Mouse (Mus musculus): ENCODE results near the gene Fkbp1a. TPM values are rescaled to one million over a fixed set of nuclear protein-coding genes. Genes with fewer than 3 reads are reported as not detected.

Fkbp1a gene
- total and polyA plus RNA-seq, 2 experiments from 2014 or later: 72.5 to 454 TPM

DNA sequence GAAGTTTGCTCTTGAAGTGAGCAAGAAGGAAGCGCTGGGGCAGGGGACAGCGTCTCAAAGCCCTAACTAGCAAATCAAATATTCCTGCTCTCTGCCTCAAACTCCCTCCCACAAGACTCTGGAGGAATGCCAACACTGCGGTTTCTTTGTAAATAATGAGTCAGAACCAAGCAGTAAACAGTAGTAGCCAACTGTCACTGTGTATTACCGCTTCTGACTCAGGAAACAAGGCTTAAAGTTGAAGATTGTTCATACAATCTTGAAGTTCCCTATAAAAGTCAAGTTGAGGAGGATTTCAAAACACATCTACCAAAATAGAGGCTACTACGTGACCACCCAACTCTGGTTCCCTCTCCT, 5.7 kb upstream of the Fkbp1a start:
- H3K9ac ChIP-seq (replicated peaks; ENCODE audit: low read depth, low read length): no peak overlapping the region
- H3K27me3 ChIP-seq (ENCODE audit: control insufficient read depth, insufficient read depth, low read length): no peaks in the 10 kb centered on the region
- H3K36me3 ChIP-seq (replicated peaks; ENCODE audit: control insufficient read depth, insufficient read depth, low read length): no peaks in the 10 kb centered on the region
- 44% methylated on average over 5 of the region's 5 CpGs for WGBS
- H3K4me1 ChIP-seq (ENCODE audit: control insufficient read depth, insufficient read depth): peaks cover 3% of the 10 kb centered on the region
- peak overlapping the region; percentile 77 for H3K27ac ChIP-seq (ENCODE audit: low read depth)
- no peak for DNase-seq (ENCODE audit: low spot score)
- H3K4me3 ChIP-seq (ENCODE audit: low read depth, low read length): no peak overlapping the region
- H3K9me3 ChIP-seq (replicated peaks; ENCODE audit: control insufficient read depth, low read length): no peaks in the 10 kb centered on the region
- H3K4me2 ChIP-seq (ENCODE audit: low read depth, low read length): no peak overlapping the region
- no peak for TF ChIP-seq EP300 (IDR thresholded peaks at IDR 0.05; ENCODE audit: low read depth)
- no peak for TF ChIP-seq CTCF (IDR thresholded peaks at IDR 0.05; ENCODE audit: low read depth)
- 0 out of 2 replicates have a peak, but pooled peaks have one; percentile 33 for ATAC-seq (ENCODE audit: insufficient read depth, low read depth)

DNA sequence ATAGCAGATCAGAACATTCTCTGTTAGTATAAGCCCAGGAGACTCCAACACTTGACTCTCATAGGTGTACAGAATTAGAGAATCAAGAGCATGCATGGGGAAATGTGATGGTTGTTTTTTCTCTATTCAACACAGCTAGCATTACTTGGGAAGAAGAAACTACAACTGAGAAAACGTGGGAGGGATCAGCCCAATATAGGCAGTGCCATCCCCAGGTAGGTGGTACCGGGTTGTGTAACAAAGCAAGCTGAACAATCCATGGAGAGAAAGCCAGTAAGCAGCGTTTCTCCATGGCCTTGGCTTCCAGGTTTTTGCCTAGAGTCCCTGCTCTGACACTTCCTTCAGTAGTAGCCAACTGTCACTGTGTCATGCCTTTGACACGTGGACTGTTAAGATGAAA, 3.6 kb upstream of the Fkbp1a start:
- Histone ChIP-seq H3K27ac (ENCODE audit: low read depth) (no peak overlapping the region), H3K36me3 (replicated peaks; ENCODE audit: control insufficient read depth, insufficient read depth, low read length) (no peaks in the 10 kb centered on the region), H3K27me3 (ENCODE audit: control insufficient read depth, insufficient read depth, low read length) (no peaks in the 10 kb centered on the region), H3K4me1 (ENCODE audit: control insufficient read depth, insufficient read depth) (peaks cover 10% of the 10 kb centered on the region), H3K4me3 (ENCODE audit: low read depth, low read length) (no peak overlapping the region), H3K9me3 (replicated peaks; ENCODE audit: control insufficient read depth, low read length) (no peaks in the 10 kb centered on the region), H3K9ac (replicated peaks; ENCODE audit: low read depth, low read length) (no peak overlapping the region), H3K4me2 (ENCODE audit: low read depth, low read length) (no peak overlapping the region)
- no peak for TF ChIP-seq EP300 (IDR thresholded peaks at IDR 0.05; ENCODE audit: low read depth)
- no peak for TF ChIP-seq CTCF (IDR thresholded peaks at IDR 0.05; ENCODE audit: low read depth)
- WGBS: 59% methylated on average over 4 of the region's 4 CpGs
- no peak for ATAC-seq (ENCODE audit: insufficient read depth, low read depth)
- DNase-seq (ENCODE audit: low spot score): no peak

DNA sequence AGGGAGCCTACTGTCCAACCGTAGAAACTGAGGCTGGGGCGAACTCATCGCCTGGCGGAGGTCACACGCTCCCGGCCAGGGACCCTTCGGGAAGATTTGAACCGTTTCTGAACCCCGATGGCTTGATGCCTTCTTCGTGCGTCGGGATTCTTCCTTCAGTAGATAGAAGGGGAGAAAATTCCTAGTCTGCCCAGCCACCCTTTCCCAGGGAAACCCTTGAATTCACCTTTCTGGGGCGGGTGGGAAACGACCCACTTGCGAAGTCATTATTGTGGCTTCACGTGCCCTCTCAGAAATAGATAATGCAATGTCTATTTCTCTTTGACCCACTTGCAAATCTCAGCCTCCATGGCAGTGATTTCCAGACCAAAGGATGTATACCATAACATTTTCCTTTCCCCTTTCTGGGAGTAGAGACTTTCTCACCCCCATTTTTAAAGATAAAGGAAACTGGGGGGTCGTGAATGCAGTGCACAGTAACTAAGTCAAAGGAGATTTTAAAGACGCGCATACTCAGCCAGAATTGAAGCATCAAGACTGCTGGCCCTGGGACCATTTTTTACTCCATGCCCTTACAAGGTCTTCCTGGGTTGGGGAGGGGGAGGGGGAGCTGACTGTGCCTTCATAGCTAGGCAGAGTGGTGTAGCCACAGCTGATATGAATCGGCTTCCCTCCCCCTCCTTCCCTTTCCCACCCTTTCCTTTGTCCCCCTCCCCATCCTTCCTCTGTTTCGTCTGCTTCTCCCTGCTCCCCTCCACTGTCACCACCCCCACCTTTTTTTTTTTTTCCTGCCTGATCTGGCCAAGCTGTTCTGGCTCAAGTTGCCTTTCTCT, 996 bp downstream of the Fkbp1a start:
- H3K27ac ChIP-seq (ENCODE audit: low read depth): peak overlapping the region; percentile 95
- H3K27me3 ChIP-seq (ENCODE audit: control insufficient read depth, insufficient read depth, low read length): no peaks in the 10 kb centered on the region
- ATAC-seq (ENCODE audit: insufficient read depth, low read depth): peak; percentile 14
- H3K4me1 ChIP-seq (ENCODE audit: control insufficient read depth, insufficient read depth): peaks cover 26% of the 10 kb centered on the region
- peak; percentile 57 for DNase-seq (ENCODE audit: low spot score)
- under 1% methylated on average over 21 of the region's 21 CpGs for WGBS
- H3K4me2 ChIP-seq (ENCODE audit: low read depth, low read length): peak overlapping the region; percentile 67
- peaks cover 31% of the 10 kb centered on the region for H3K36me3 ChIP-seq (replicated peaks; ENCODE audit: control insufficient read depth, insufficient read depth, low read length)
- TF ChIP-seq EP300 (IDR thresholded peaks at IDR 0.05; ENCODE audit: low read depth): peak; percentile 77; the same call in 1 of the 2 replicates
- TF ChIP-seq CTCF (IDR thresholded peaks at IDR 0.05; ENCODE audit: low read depth): no peak
- no peaks in the 10 kb centered on the region for H3K9me3 ChIP-seq (replicated peaks; ENCODE audit: control insufficient read depth, low read length)
- H3K9ac ChIP-seq (replicated peaks; ENCODE audit: low read depth, low read length): peak overlapping the region; percentile 85
- peak overlapping the region; percentile 80 for H3K4me3 ChIP-seq (ENCODE audit: low read depth, low read length)

DNA sequence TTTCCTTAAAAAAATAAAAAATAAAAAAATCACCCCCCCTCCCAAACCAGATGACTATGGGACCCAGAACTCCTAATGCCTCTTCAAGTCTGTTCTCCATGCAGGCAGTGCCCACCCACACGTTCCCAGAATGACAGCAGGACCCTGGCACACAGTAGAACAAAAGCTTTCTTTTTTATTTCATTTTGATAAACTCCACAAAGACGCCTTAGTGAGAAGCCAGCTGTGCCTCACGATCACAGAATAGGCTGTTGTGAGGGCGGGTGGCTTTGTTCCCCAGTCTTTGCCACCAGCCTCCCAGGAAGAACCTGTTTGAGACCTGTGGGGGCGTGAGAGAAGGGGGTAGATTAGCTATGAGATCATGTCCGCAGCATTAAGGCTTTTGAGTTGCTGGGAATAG, 2.4 kb downstream of the Fkbp1a start:
- Histone ChIP-seq H3K36me3 (replicated peaks; ENCODE audit: control insufficient read depth, insufficient read depth, low read length) (peaks cover 36% of the 10 kb centered on the region), H3K4me1 (ENCODE audit: control insufficient read depth, insufficient read depth) (peaks cover 36% of the 10 kb centered on the region), H3K9me3 (replicated peaks; ENCODE audit: control insufficient read depth, low read length) (no peaks in the 10 kb centered on the region), H3K9ac (replicated peaks; ENCODE audit: low read depth, low read length) (0 out of 2 replicates have a peak overlapping the region, but pooled peaks have one; percentile 12), H3K27ac (ENCODE audit: low read depth) (peak overlapping the region; percentile 33), H3K27me3 (ENCODE audit: control insufficient read depth, insufficient read depth, low read length) (no peaks in the 10 kb centered on the region), H3K4me3 (ENCODE audit: low read depth, low read length) (peak overlapping the region; percentile 80), H3K4me2 (ENCODE audit: low read depth, low read length) (peak overlapping the region; percentile 67)
- ATAC-seq (ENCODE audit: insufficient read depth, low read depth) (no peak), DNase-seq (ENCODE audit: low spot score) (no peak)
- no peak for TF ChIP-seq CTCF (IDR thresholded peaks at IDR 0.05; ENCODE audit: low read depth)
- no peak for TF ChIP-seq EP300 (IDR thresholded peaks at IDR 0.05; ENCODE audit: low read depth)
- WGBS: 38% methylated on average over 6 of the region's 6 CpGs

DNA sequence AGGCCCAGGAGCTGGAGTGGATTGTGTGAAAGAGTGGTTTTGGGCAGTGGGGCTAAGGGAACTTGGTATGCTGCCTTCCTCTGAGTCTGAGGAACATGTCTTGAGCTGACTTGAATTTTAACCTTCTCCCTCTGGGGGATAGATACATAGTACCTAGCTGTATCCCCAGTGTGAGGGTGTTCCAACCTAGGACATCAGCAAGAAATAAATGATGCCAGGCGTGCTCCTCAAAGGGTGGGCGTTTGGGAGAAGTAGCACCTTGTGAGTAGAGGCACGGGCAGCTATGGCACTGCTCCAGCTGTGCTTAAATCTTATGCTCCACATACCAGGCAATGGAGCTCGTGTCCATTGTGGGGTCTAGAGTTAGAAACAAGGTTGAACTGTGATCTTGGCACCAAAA, 4.3 kb downstream of the Fkbp1a start:
- Histone ChIP-seq H3K4me3 (ENCODE audit: low read depth, low read length) (peak overlapping the region; percentile 8; the same call in 1 of the 2 replicates), H3K9me3 (replicated peaks; ENCODE audit: control insufficient read depth, low read length) (no peaks in the 10 kb centered on the region), H3K27me3 (ENCODE audit: control insufficient read depth, insufficient read depth, low read length) (no peaks in the 10 kb centered on the region), H3K27ac (ENCODE audit: low read depth) (no peak overlapping the region), H3K9ac (replicated peaks; ENCODE audit: low read depth, low read length) (no peak overlapping the region), H3K36me3 (replicated peaks; ENCODE audit: control insufficient read depth, insufficient read depth, low read length) (peaks cover 54% of the 10 kb centered on the region), H3K4me1 (ENCODE audit: control insufficient read depth, insufficient read depth) (peaks cover 47% of the 10 kb centered on the region), H3K4me2 (ENCODE audit: low read depth, low read length) (peak overlapping the region; percentile 67)
- TF ChIP-seq EP300 (IDR thresholded peaks at IDR 0.05; ENCODE audit: low read depth) (no peak), CTCF (IDR thresholded peaks at IDR 0.05; ENCODE audit: low read depth) (no peak)
- ATAC-seq (ENCODE audit: insufficient read depth, low read depth): no peak
- 75% methylated on average over 4 of the region's 4 CpGs for WGBS
- DNase-seq (ENCODE audit: low spot score): no peak
